Mouse (Mus musculus) embryonic facial prominence, embryonic 11.5 days (tissue): ENCODE measurements around the gene Ccdc182. TPM values are rescaled to one million over a fixed set of nuclear protein-coding genes. Genes with fewer than 3 reads are reported as not detected.
A peak's percentile ranks its signal among the peaks of the same experiment; 100 is the strongest.

Experiments
- ATAC-seq: fragments of 200-750 bp; cut with Nextera tagmentation; replicated peaks from 2 replicates; pipeline ENCODE4 v1.8.0; 2017; ENCODE audit warnings: low read depth; ENCODE audit not compliant: insufficient number of reproducible peaks, low FRiP score, low TSS enrichment
- DNase-seq: peaks from one replicate; pipeline ENCODE4 v3.0.0-alpha.2; 2015; ENCODE audit warnings: low spot score
- H3K27ac ChIP-seq: fragments of 300-500 bp; sonication (generic); replicated peaks from 2 replicates; pipeline ENCODE4 v1.5.1; 2014; ENCODE audit warnings: mild to moderate bottlenecking, low read depth, low read length, control low read depth
- H3K27me3 ChIP-seq: fragments of 300-500 bp; sonication (generic); 2 replicates; pipeline ENCODE4 v1.6.1; 2014; ENCODE audit warnings: mild to moderate bottlenecking, low read length, moderate library complexity, mixed read lengths; ENCODE audit not compliant: control insufficient read depth, insufficient read depth
- H3K36me3 ChIP-seq: fragments of 300-500 bp; sonication (generic); replicated peaks from 2 replicates; pipeline ENCODE4 v1.6.1; 2014; ENCODE audit warnings: low read depth, mild to moderate bottlenecking, low read length, moderate library complexity, mixed read lengths; ENCODE audit not compliant: control insufficient read depth, insufficient read depth
- H3K4me1 ChIP-seq: fragments of 300-500 bp; sonication (generic); 2 replicates; pipeline ENCODE4 v1.6.1; 2014; ENCODE audit warnings: low read length, mixed read lengths; ENCODE audit not compliant: control insufficient read depth, insufficient read depth
- H3K4me2 ChIP-seq: fragments of 300-500 bp; sonication (generic); 2 replicates; pipeline ENCODE4 v1.6.1; 2014; ENCODE audit warnings: low read depth, mild to moderate bottlenecking, control low read depth, low read length, moderate library complexity
- H3K4me3 ChIP-seq: fragments of 300-500 bp; sonication (generic); 2 replicates; pipeline ENCODE4 v1.5.1; 2014; ENCODE audit warnings: low read depth, low read length, control low read depth
- H3K9ac ChIP-seq: fragments of 300-500 bp; sonication (generic); replicated peaks from 2 replicates; pipeline ENCODE4 v1.6.1; 2014; ENCODE audit warnings: mild to moderate bottlenecking, control low read depth, low read length
- H3K9me3 ChIP-seq: fragments of 300-500 bp; sonication (generic); replicated peaks from 2 replicates; pipeline ENCODE4 v1.6.1; 2016; ENCODE audit warnings: mild to moderate bottlenecking, low read length, inconsistent platforms, mixed read lengths; ENCODE audit not compliant: control insufficient read depth
- WGBS: fragments of 180-500 bp; shearing (Covaris S2); extraction: QIAGEN DNeasy Blood & Tissue Kit; methylation state at CpG from one replicate; pipeline ENCODE4 v1.1.7; 2014; 5-methylcytosine and 5-hydroxymethylcytosine counted together
- polyA plus RNA-seq: library from polyadenylated mRNA; unstranded; fragments of >200 nt; fragmentation: Nextera tagmentation; extraction: Ambion mirVana; gene quantifications from 2 replicates; pipeline ENCODE4 v1.2.1, GENCODE M21; 2014

Ccdc182 gene
- polyA plus RNA-seq, 1 experiment from 2014 or later: 1.7 TPM

- DNase-seq: no peak
These were observed 40.2 kb upstream of the Ccdc182 start for GRCm38 (mm10) chr11:88253514-88254167.

GRCm38 (mm10) chr11:88257700-88258099, 36.2 kb upstream of the Ccdc182 start:
- no peak overlapping the region for H3K4me3 ChIP-seq
- H3K4me2 ChIP-seq: no peak overlapping the region
- H3K9me3 ChIP-seq: no peaks in the 10 kb centered on the region; the same call in 1 of the 2 replicates
- 77% methylated on average over 4 of the region's 4 CpGs for WGBS
- no peak overlapping the region for H3K27ac ChIP-seq
- H3K36me3 ChIP-seq: no peaks in the 10 kb centered on the region
- peaks cover 4% of the 10 kb centered on the region for H3K4me1 ChIP-seq
- no peak overlapping the region for H3K9ac ChIP-seq
- DNase-seq (no peak), ATAC-seq (no peak)
- H3K27me3 ChIP-seq: no peaks in the 10 kb centered on the region

More at GRCm38 (mm10) chr11:88253514-88254167, 40.2 kb upstream of the Ccdc182 start:
- Histone ChIP-seq H3K4me1 (peaks cover 6% of the 10 kb centered on the region), H3K4me2 (no peak overlapping the region), H3K36me3 (no peaks in the 10 kb centered on the region), H3K9me3 (no peaks in the 10 kb centered on the region), H3K27me3 (no peaks in the 10 kb centered on the region), H3K9ac (no peak overlapping the region), H3K4me3 (no peak overlapping the region), H3K27ac (no peak overlapping the region)
- ATAC-seq: 0 out of 2 replicates have a peak, but pooled peaks have one; percentile 20
- 36% methylated on average over 7 of the region's 7 CpGs for WGBS

- Histone ChIP-seq H3K4me3 (no peak overlapping the region), H3K4me2 (no peak overlapping the region), H3K36me3 (no peaks in the 10 kb centered on the region), H3K9ac (no peak overlapping the region), H3K4me1 (no peaks in the 10 kb centered on the region), H3K27ac (no peak overlapping the region), H3K27me3 (no peaks in the 10 kb centered on the region), H3K9me3 (no peaks in the 10 kb centered on the region; the same call in 1 of the 2 replicates)
- DNase-seq (no peak), ATAC-seq (no peak)
- WGBS: 77% methylated on average over 4 of the region's 4 CpGs
These were observed 35.6 kb upstream of the Ccdc182 start for GRCm38 (mm10) chr11:88258212-88258611.

- no peaks in the 10 kb centered on the region for H3K36me3 ChIP-seq
- no peaks in the 10 kb centered on the region for H3K27me3 ChIP-seq
- WGBS: 49% methylated on average over 7 of the region's 7 CpGs
- no peak overlapping the region for H3K4me3 ChIP-seq
- no peak overlapping the region for H3K9ac ChIP-seq
- no peak overlapping the region for H3K4me2 ChIP-seq
- no peak overlapping the region for H3K27ac ChIP-seq
- H3K9me3 ChIP-seq: no peaks in the 10 kb centered on the region; the same call in 1 of the 2 replicates
- H3K4me1 ChIP-seq: no peaks in the 10 kb centered on the region
- DNase-seq (no peak), ATAC-seq (no peak)
These were observed 33.4 kb upstream of the Ccdc182 start for GRCm38 (mm10) chr11:88260463-88260862.

- H3K27ac ChIP-seq: no peak overlapping the region
- no peaks in the 10 kb centered on the region for H3K27me3 ChIP-seq
- H3K36me3 ChIP-seq: no peaks in the 10 kb centered on the region
- no peak for ATAC-seq
- no peak overlapping the region for H3K4me2 ChIP-seq
- 80% methylated on average over 5 of the region's 5 CpGs for WGBS
- H3K9me3 ChIP-seq: no peaks in the 10 kb centered on the region
- H3K9ac ChIP-seq: no peak overlapping the region
- H3K4me3 ChIP-seq: no peak overlapping the region
- H3K4me1 ChIP-seq: no peaks in the 10 kb centered on the region
- no peak for DNase-seq
These were observed 29.0 kb upstream of the Ccdc182 start for GRCm38 (mm10) chr11:88264889-88265288.

- DNase-seq (no peak), ATAC-seq (no peak)
- Histone ChIP-seq H3K27me3 (no peaks in the 10 kb centered on the region), H3K27ac (no peak overlapping the region), H3K4me3 (no peak overlapping the region), H3K4me1 (no peaks in the 10 kb centered on the region), H3K36me3 (no peaks in the 10 kb centered on the region), H3K9ac (no peak overlapping the region), H3K4me2 (no peak overlapping the region), H3K9me3 (no peaks in the 10 kb centered on the region)
- WGBS: 76% methylated on average over 6 of the region's 6 CpGs
These were observed 27.5 kb upstream of the Ccdc182 start for GRCm38 (mm10) chr11:88266311-88266710.

GRCm38 (mm10) chr11:88271870-88272269, 22.0 kb upstream of the Ccdc182 start:
- DNase-seq (no peak), ATAC-seq (no peak)
- 65% methylated on average over 3 of the region's 3 CpGs for WGBS
- Histone ChIP-seq H3K36me3 (no peaks in the 10 kb centered on the region), H3K27me3 (no peaks in the 10 kb centered on the region), H3K27ac (no peak overlapping the region), H3K4me1 (peaks cover 2% of the 10 kb centered on the region), H3K4me3 (no peak overlapping the region), H3K9ac (no peak overlapping the region), H3K4me2 (no peak overlapping the region), H3K9me3 (no peaks in the 10 kb centered on the region)

- H3K27me3 ChIP-seq: no peaks in the 10 kb centered on the region
- H3K9ac ChIP-seq: no peak overlapping the region; the same call in 1 of the 2 replicates
- H3K27ac ChIP-seq: peak overlapping the region; percentile 76; the same call in 1 of the 2 replicates
- ATAC-seq: no peak
- 0 out of 2 replicates have a peak overlapping the region, but pooled peaks have one; percentile 3 for H3K4me2 ChIP-seq
- peaks cover 2% of the 10 kb centered on the region for H3K4me1 ChIP-seq
- no peaks in the 10 kb centered on the region for H3K36me3 ChIP-seq
- WGBS: 56% methylated on average over 23 of the region's 23 CpGs
- no peak overlapping the region for H3K4me3 ChIP-seq
- DNase-seq: no peak
- no peaks in the 10 kb centered on the region for H3K9me3 ChIP-seq
These were observed 19.6 kb upstream of the Ccdc182 start for GRCm38 (mm10) chr11:88274111-88274879.
